Mouse (Mus musculus): ENCODE measurements around the gene Tmc8. TPM values are rescaled to one million over a fixed set of nuclear protein-coding genes. Genes with fewer than 3 reads are reported as not detected.

The Tmc8 gene
- not detected for polyA plus RNA-seq (2014; fragmentation: Illumina TruSeq; extraction: RNeasy Lipid Tissue Mini Kit (QIAGEN cat#74804); ENCODE audit: low read depth, low replicate concordance)

GRCm38 (mm10) chr11:117781993-117782704, at the start of gene Tmc8, which contains the start of gene Tmc6:
Tmc8 (plus strand) TSS chr11:117782076.
Tmc6 (minus strand) TSS chr11:117782198.

GRCm38 (mm10) chr11:117797511-117798159, 15.8 kb downstream of the Tmc8 start, which contains the start of gene 6030468B19Rik:
6030468B19Rik (plus strand) TSS chr11:117797660.

GRCm38 (mm10) chr11:117809407-117810311, 27.8 kb downstream of the Tmc8 start, which contains the start of the genes Gm20708 and Syngr2:
Gm20708 (plus strand) TSS chr11:117809668.
Syngr2 (plus strand) TSS chr11:117809668.

DNA sequence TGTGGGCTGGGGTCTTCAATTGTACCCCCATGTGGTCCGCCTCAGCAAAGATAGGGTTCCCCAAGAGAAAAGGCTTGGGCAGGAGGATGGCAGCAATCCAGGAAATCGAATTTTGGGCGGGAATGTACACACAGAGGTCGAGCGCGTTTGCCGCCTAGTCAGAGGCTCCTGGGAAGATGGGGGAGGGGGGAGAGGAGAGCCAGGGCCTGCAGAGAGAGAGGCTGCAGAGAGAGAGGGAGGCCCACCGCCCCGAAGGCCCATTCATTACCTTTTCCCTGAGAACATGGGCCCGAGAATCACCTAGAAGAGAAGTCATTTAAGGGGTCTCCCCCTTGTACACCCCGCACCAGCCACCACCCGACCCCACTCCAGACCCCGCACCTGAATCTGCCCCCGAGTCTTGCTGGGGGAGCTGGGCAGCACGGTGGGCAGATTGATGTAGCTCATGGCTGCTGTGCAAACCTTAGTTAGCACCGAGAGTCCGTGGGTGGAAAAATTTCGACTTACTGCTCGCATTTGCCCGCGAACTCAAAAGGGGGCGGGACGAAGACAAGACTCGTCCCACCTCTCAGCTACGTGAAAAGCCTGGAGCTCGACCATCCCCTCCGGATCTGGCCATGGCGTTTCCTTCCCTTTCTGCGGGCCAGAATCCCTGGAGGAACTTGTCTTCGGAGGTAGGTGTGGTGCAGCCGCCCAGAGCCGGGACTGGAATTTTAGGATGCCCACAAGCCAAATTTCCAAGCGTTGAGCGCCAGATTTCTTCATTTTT, 43.6 kb downstream of the Tmc8 start, which contains the start of the genes Afmid and Tk1:
Afmid (plus strand) TSS at position 592 of the 769 bp plus-strand sequence.
Tk1 (minus strand) TSS at position 760 of the 769 bp plus-strand sequence.

Other genes starting within 250 kb of the Tmc8 start
- 4.9 TPM for gene Tnrc6c, start 127.8 kb upstream of the Tmc8 start, polyA plus RNA-seq (2014; fragmentation: Illumina TruSeq; extraction: RNeasy Lipid Tissue Mini Kit (QIAGEN cat#74804); ENCODE audit: low read depth, low replicate concordance)
- gene Tmc6, start 122 bp downstream of the Tmc8 start, polyA plus RNA-seq (2014; fragmentation: Illumina TruSeq; extraction: RNeasy Lipid Tissue Mini Kit (QIAGEN cat#74804); ENCODE audit: low read depth, low replicate concordance) = 0.93 TPM
- not detected for gene 6030468B19Rik, start 15.6 kb downstream of the Tmc8 start, polyA plus RNA-seq (2014; fragmentation: Illumina TruSeq; extraction: RNeasy Lipid Tissue Mini Kit (QIAGEN cat#74804); ENCODE audit: low read depth, low replicate concordance)
- 20.1 TPM for gene Gm20708, start 27.6 kb downstream of the Tmc8 start, polyA plus RNA-seq (2014; fragmentation: Illumina TruSeq; extraction: RNeasy Lipid Tissue Mini Kit (QIAGEN cat#74804); ENCODE audit: low read depth, low replicate concordance)
- 5.9 TPM for gene Syngr2, start 27.6 kb downstream of the Tmc8 start, polyA plus RNA-seq (2014; fragmentation: Illumina TruSeq; extraction: RNeasy Lipid Tissue Mini Kit (QIAGEN cat#74804); ENCODE audit: low read depth, low replicate concordance)
- gene Afmid, start 43.8 kb downstream of the Tmc8 start, polyA plus RNA-seq (2014; fragmentation: Illumina TruSeq; extraction: RNeasy Lipid Tissue Mini Kit (QIAGEN cat#74804); ENCODE audit: low read depth, low replicate concordance) = 7.1 TPM
- not detected for gene Tk1, start 44.0 kb downstream of the Tmc8 start, polyA plus RNA-seq (2014; fragmentation: Illumina TruSeq; extraction: RNeasy Lipid Tissue Mini Kit (QIAGEN cat#74804); ENCODE audit: low read depth, low replicate concordance)
- gene Birc5, start 67.2 kb downstream of the Tmc8 start, polyA plus RNA-seq (2014; fragmentation: Illumina TruSeq; extraction: RNeasy Lipid Tissue Mini Kit (QIAGEN cat#74804); ENCODE audit: low read depth, low replicate concordance) = 0.57 TPM
- gene Tmem235, start 78.7 kb downstream of the Tmc8 start, polyA plus RNA-seq (2014; fragmentation: Illumina TruSeq; extraction: RNeasy Lipid Tissue Mini Kit (QIAGEN cat#74804); ENCODE audit: low read depth, low replicate concordance) = not detected
- gene Tha1, start 91.4 kb downstream of the Tmc8 start, polyA plus RNA-seq (2014; fragmentation: Illumina TruSeq; extraction: RNeasy Lipid Tissue Mini Kit (QIAGEN cat#74804); ENCODE audit: low read depth, low replicate concordance) = 0.24 TPM
- gene Socs3, start 188.0 kb downstream of the Tmc8 start, polyA plus RNA-seq (2014; fragmentation: Illumina TruSeq; extraction: RNeasy Lipid Tissue Mini Kit (QIAGEN cat#74804); ENCODE audit: low read depth, low replicate concordance) = 0.20 TPM
- gene Pgs1, start 204.2 kb downstream of the Tmc8 start, polyA plus RNA-seq (2014; fragmentation: Illumina TruSeq; extraction: RNeasy Lipid Tissue Mini Kit (QIAGEN cat#74804); ENCODE audit: low read depth, low replicate concordance) = 2.5 TPM

Measured in kidney, adult 10 weeks (tissue).